Mouse (Mus musculus): ENCODE data around the gene Spn. TPM values are rescaled to one million over a fixed set of nuclear protein-coding genes. Genes with fewer than 3 reads are reported as not detected.

Gene Spn
- polyA plus RNA-seq, 1 experiment from 2014 or later: not detected

GRCm38 (mm10) chr7:127103960-127104359, 33.7 kb downstream of the Spn start:
- Histone ChIP-seq H3K4me1 (ENCODE audit: control insufficient read depth, insufficient read depth, low read length) (no peaks in the 10 kb centered on the region), H3K27me3 (ENCODE audit: control insufficient read depth, insufficient read depth, low read length) (no peaks in the 10 kb centered on the region), H3K9me3 (ENCODE audit: control insufficient read depth, low read length) (no peaks in the 10 kb centered on the region), H3K27ac (ENCODE audit: low read depth, low read length) (no peak overlapping the region), H3K4me3 (ENCODE audit: low read depth, low read length) (no peak overlapping the region), H3K4me2 (ENCODE audit: low read depth, low read length) (no peak overlapping the region), H3K9ac (replicated peaks; ENCODE audit: low read depth, low read length) (no peak overlapping the region), H3K36me3 (ENCODE audit: control insufficient read depth, insufficient read depth, low read length) (no peaks in the 10 kb centered on the region)
- ATAC-seq (ENCODE audit: low read depth): no peak
- 71% methylated on average over 6 of the region's 6 CpGs for WGBS

DNA sequence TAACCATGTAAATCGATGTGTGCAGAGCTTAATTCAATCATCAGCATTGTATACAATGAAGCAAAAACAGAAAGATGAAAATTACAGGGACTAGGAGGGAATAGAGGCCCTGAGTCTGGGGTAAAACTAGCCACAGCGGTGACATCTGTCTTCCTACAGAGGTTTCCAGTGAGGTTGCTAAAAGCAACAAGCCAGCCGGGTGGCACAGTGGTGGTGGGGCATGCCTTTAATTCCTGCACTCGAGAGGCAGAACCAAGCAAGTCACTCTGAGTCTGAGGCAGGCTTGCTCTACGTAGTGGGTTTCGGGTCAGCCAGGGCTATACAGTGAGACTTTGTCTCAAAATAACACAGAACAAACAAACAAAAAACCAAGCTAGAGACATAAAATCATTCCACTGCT, 35.5 kb downstream of the Spn start:
- Histone ChIP-seq H3K27me3 (ENCODE audit: control insufficient read depth, insufficient read depth, low read length) (no peaks in the 10 kb centered on the region), H3K9me3 (ENCODE audit: control insufficient read depth, low read length) (no peaks in the 10 kb centered on the region), H3K4me2 (ENCODE audit: low read depth, low read length) (no peak overlapping the region), H3K27ac (ENCODE audit: low read depth, low read length) (no peak overlapping the region), H3K36me3 (ENCODE audit: control insufficient read depth, insufficient read depth, low read length) (no peaks in the 10 kb centered on the region), H3K9ac (replicated peaks; ENCODE audit: low read depth, low read length) (no peak overlapping the region), H3K4me3 (ENCODE audit: low read depth, low read length) (no peak overlapping the region), H3K4me1 (ENCODE audit: control insufficient read depth, insufficient read depth, low read length) (no peaks in the 10 kb centered on the region)
- WGBS: 86% methylated on average over 6 of the region's 6 CpGs
- ATAC-seq (ENCODE audit: low read depth): no peak

- H3K9me3 ChIP-seq (ENCODE audit: control insufficient read depth, low read length): no peaks in the 10 kb centered on the region
- H3K4me1 ChIP-seq (ENCODE audit: control insufficient read depth, insufficient read depth, low read length): no peaks in the 10 kb centered on the region
- H3K4me3 ChIP-seq (ENCODE audit: low read depth, low read length): no peak overlapping the region
- no peaks in the 10 kb centered on the region for H3K27me3 ChIP-seq (ENCODE audit: control insufficient read depth, insufficient read depth, low read length)
- no peak for ATAC-seq (ENCODE audit: low read depth)
- no peaks in the 10 kb centered on the region for H3K36me3 ChIP-seq (ENCODE audit: control insufficient read depth, insufficient read depth, low read length)
- H3K9ac ChIP-seq (replicated peaks; ENCODE audit: low read depth, low read length): no peak overlapping the region
- H3K27ac ChIP-seq (ENCODE audit: low read depth, low read length): no peak overlapping the region
- no peak overlapping the region for H3K4me2 ChIP-seq (ENCODE audit: low read depth, low read length)
- 48% methylated on average over 2 of the region's 2 CpGs for WGBS
Observed at GRCm38 (mm10) chr7:127101451-127102016, 36.1 kb downstream of the Spn start.

DNA sequence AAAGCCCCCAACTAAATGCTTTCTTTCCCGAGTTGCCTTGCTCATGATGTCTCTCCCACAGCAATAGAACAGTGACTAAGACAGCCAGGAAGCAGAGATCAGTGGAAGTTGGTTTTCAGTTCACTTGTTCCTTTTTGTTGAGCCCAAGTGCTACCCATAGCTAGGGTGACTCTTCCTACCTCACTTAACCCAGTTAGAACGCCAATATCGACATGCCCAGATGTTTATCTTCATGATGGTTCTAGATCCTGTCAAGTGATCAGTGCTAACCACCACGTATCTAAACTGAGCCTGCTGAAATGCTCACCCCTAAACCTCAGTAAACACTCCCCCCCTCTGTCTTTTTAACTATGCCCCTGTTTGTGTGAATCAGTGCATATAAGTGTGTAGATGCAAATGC, 38.1 kb downstream of the Spn start:
- H3K4me2 ChIP-seq (ENCODE audit: low read depth, low read length): no peak overlapping the region
- no peaks in the 10 kb centered on the region for H3K27me3 ChIP-seq (ENCODE audit: control insufficient read depth, insufficient read depth, low read length)
- ATAC-seq (ENCODE audit: low read depth): no peak
- no peak overlapping the region for H3K27ac ChIP-seq (ENCODE audit: low read depth, low read length)
- no peak overlapping the region for H3K4me3 ChIP-seq (ENCODE audit: low read depth, low read length)
- H3K4me1 ChIP-seq (ENCODE audit: control insufficient read depth, insufficient read depth, low read length): no peaks in the 10 kb centered on the region
- no peaks in the 10 kb centered on the region for H3K9me3 ChIP-seq (ENCODE audit: control insufficient read depth, low read length)
- no peak overlapping the region for H3K9ac ChIP-seq (replicated peaks; ENCODE audit: low read depth, low read length)
- no peaks in the 10 kb centered on the region for H3K36me3 ChIP-seq (ENCODE audit: control insufficient read depth, insufficient read depth, low read length)
- 92% methylated on average over 4 of the region's 4 CpGs for WGBS

GRCm38 (mm10) chr7:127098950-127099349, 38.7 kb downstream of the Spn start:
- WGBS: 89% methylated on average over 4 of the region's 4 CpGs
- no peaks in the 10 kb centered on the region for H3K27me3 ChIP-seq (ENCODE audit: control insufficient read depth, insufficient read depth, low read length)
- H3K27ac ChIP-seq (ENCODE audit: low read depth, low read length): no peak overlapping the region
- ATAC-seq (ENCODE audit: low read depth): no peak
- H3K9ac ChIP-seq (replicated peaks; ENCODE audit: low read depth, low read length): no peak overlapping the region
- no peak overlapping the region for H3K4me2 ChIP-seq (ENCODE audit: low read depth, low read length)
- H3K4me1 ChIP-seq (ENCODE audit: control insufficient read depth, insufficient read depth, low read length): no peaks in the 10 kb centered on the region
- no peak overlapping the region for H3K4me3 ChIP-seq (ENCODE audit: low read depth, low read length)
- H3K9me3 ChIP-seq (ENCODE audit: control insufficient read depth, low read length): no peaks in the 10 kb centered on the region
- H3K36me3 ChIP-seq (ENCODE audit: control insufficient read depth, insufficient read depth, low read length): no peaks in the 10 kb centered on the region

DNA sequence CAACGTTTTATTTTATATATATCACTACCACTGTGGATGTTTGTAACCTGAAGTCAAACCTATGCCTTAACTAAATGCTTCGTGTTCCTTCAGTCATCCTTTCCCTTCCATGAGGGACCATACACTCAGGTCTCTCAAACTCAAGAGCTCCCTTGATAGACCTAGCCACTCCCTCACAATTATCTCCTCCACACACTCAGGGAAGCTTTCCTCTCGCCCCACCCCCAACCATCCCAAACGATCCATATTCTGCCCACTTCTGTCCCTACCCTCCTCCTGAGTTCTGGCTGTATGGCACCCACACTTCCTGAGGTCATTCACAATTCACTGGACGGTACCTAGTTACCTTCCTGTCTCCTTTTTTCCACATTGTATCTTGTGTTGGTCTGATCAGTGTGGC, 39.1 kb downstream of the Spn start:
- no peak overlapping the region for H3K4me2 ChIP-seq (ENCODE audit: low read depth, low read length)
- H3K27me3 ChIP-seq (ENCODE audit: control insufficient read depth, insufficient read depth, low read length): no peaks in the 10 kb centered on the region
- no peaks in the 10 kb centered on the region for H3K9me3 ChIP-seq (ENCODE audit: control insufficient read depth, low read length)
- H3K9ac ChIP-seq (replicated peaks; ENCODE audit: low read depth, low read length): no peak overlapping the region
- H3K4me1 ChIP-seq (ENCODE audit: control insufficient read depth, insufficient read depth, low read length): no peaks in the 10 kb centered on the region
- no peak for ATAC-seq (ENCODE audit: low read depth)
- WGBS: 78% methylated on average over 5 of the region's 5 CpGs
- H3K27ac ChIP-seq (ENCODE audit: low read depth, low read length): no peak overlapping the region
- no peak overlapping the region for H3K4me3 ChIP-seq (ENCODE audit: low read depth, low read length)
- H3K36me3 ChIP-seq (ENCODE audit: control insufficient read depth, insufficient read depth, low read length): no peaks in the 10 kb centered on the region

GRCm38 (mm10) chr7:127096456-127096855, 41.2 kb downstream of the Spn start:
- H3K27me3 ChIP-seq (ENCODE audit: control insufficient read depth, insufficient read depth, low read length): no peaks in the 10 kb centered on the region
- no peaks in the 10 kb centered on the region for H3K9me3 ChIP-seq (ENCODE audit: control insufficient read depth, low read length)
- no peak overlapping the region for H3K9ac ChIP-seq (replicated peaks; ENCODE audit: low read depth, low read length)
- H3K4me1 ChIP-seq (ENCODE audit: control insufficient read depth, insufficient read depth, low read length): no peaks in the 10 kb centered on the region
- H3K36me3 ChIP-seq (ENCODE audit: control insufficient read depth, insufficient read depth, low read length): no peaks in the 10 kb centered on the region
- H3K4me2 ChIP-seq (ENCODE audit: low read depth, low read length): no peak overlapping the region
- H3K27ac ChIP-seq (ENCODE audit: low read depth, low read length): no peak overlapping the region
- ATAC-seq (ENCODE audit: low read depth): no peak
- WGBS: 73% methylated on average over 7 of the region's 7 CpGs
- H3K4me3 ChIP-seq (ENCODE audit: low read depth, low read length): no peak overlapping the region

DNA sequence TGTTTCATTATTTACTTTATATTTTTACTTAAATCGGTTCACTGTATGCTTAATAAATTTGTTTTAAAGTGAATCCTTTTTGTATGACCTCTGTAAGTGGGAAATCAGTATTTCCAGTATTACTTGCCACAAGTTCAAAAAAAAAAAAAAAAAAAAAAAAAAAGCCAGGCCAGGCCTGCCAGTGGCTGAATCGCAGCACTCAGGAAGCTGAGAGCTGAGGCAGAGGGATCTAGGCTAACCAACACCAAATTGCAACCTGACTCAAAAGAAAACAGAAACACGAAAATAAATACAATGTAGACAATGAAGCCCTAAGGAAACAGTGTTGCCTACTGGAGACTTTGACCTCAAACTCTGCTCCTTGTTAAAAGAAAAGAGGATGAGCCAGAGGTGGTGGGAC, 43.7 kb downstream of the Spn start:
- WGBS: 84% methylated on average over 3 of the region's 3 CpGs
- Histone ChIP-seq H3K27ac (ENCODE audit: low read depth, low read length) (no peak overlapping the region), H3K4me1 (ENCODE audit: control insufficient read depth, insufficient read depth, low read length) (no peaks in the 10 kb centered on the region), H3K27me3 (ENCODE audit: control insufficient read depth, insufficient read depth, low read length) (no peaks in the 10 kb centered on the region), H3K9ac (replicated peaks; ENCODE audit: low read depth, low read length) (no peak overlapping the region), H3K4me3 (ENCODE audit: low read depth, low read length) (no peak overlapping the region), H3K4me2 (ENCODE audit: low read depth, low read length) (no peak overlapping the region), H3K36me3 (ENCODE audit: control insufficient read depth, insufficient read depth, low read length) (no peaks in the 10 kb centered on the region), H3K9me3 (ENCODE audit: control insufficient read depth, low read length) (no peaks in the 10 kb centered on the region)
- no peak for ATAC-seq (ENCODE audit: low read depth)

GRCm38 (mm10) chr7:127091114-127091896, 46.3 kb downstream of the Spn start, which contains the start of gene AI467606:
Gene AI467606, plus strand, starts transcription at chr7:127091359.
- Histone ChIP-seq H3K27ac (ENCODE audit: low read depth, low read length) (no peak within 1 kb of the TSS), H3K9me3 (ENCODE audit: control insufficient read depth, low read length) (no peaks in the 10 kb centered on the region), H3K4me1 (ENCODE audit: control insufficient read depth, insufficient read depth, low read length) (no peaks in the 10 kb centered on the region), H3K36me3 (ENCODE audit: control insufficient read depth, insufficient read depth, low read length) (no peaks in the 10 kb centered on the region), H3K4me2 (ENCODE audit: low read depth, low read length) (no peak within 1 kb of the TSS), H3K4me3 (ENCODE audit: low read depth, low read length) (no peak within 1 kb of the TSS), H3K9ac (replicated peaks; ENCODE audit: low read depth, low read length) (no peak within 1 kb of the TSS), H3K27me3 (ENCODE audit: control insufficient read depth, insufficient read depth, low read length) (no peaks in the 10 kb centered on the region)
- 75% methylated on average over 16 of the region's 16 CpGs for WGBS
- ATAC-seq (ENCODE audit: low read depth): no peak

Data from neural tube, embryonic 14.5 days (tissue).